Mouse (Mus musculus) naive thymus-derived CD4-positive, alpha-beta T cell, adult 2 months (primary cell): ENCODE measurements around the gene Gm10447.
"Not testable (repeated sequence)": the region's sequence is repeated elsewhere in the genome, so short reads cannot be mapped to it uniquely, and the experiment has no call there.

Source experiments
- DNase-seq: peaks from one replicate; pipeline ENCODE4 v3.0.0-alpha.2; 2011; ENCODE audit warnings: low read depth

The Gm10447 gene

GRCm38 (mm10) chr11:53443861-53444260, 13.0 kb downstream of the Gm10447 start:
- DNase-seq, result peak; percentile 55

GRCm38 (mm10) chr11:53441921-53442320, 15.0 kb downstream of the Gm10447 start:
- peak; percentile 66 for DNase-seq

- DNase-seq, result no peak
Measured at GRCm38 (mm10) chr11:53436338-53436737, 20.6 kb downstream of the Gm10447 start.

GRCm38 (mm10) chr11:53435504-53435903, 21.4 kb downstream of the Gm10447 start:
- DNase-seq, result no peak

- DNase-seq, result no peak
Measured at GRCm38 (mm10) chr11:53433057-53433456, 23.9 kb downstream of the Gm10447 start.

- no peak for DNase-seq
Measured at GRCm38 (mm10) chr11:53431347-53432056, 25.4 kb downstream of the Gm10447 start.

GRCm38 (mm10) chr11:53430670-53431346, 26.1 kb downstream of the Gm10447 start, which contains the start of the genes Uqcrq and Gdf9:
Gene Uqcrq (minus strand): TSS chr11:53430831.
Gene Gdf9 (plus strand): TSS chr11:53431023.
- peak; percentile 99 for DNase-seq

- no peak for DNase-seq
Measured at GRCm38 (mm10) chr11:53430300-53430669, 26.6 kb downstream of the Gm10447 start.

GRCm38 (mm10) chr11:53429182-53429581, 27.7 kb downstream of the Gm10447 start:
- no peak for DNase-seq

- no peak for DNase-seq
Measured at GRCm38 (mm10) chr11:53428716-53429057, 28.2 kb downstream of the Gm10447 start.

GRCm38 (mm10) chr11:53427993-53428715, 28.8 kb downstream of the Gm10447 start:
- DNase-seq, result no peak

- DNase-seq, result not testable (repeated sequence)
Measured at GRCm38 (mm10) chr11:53426914-53427313, 30.0 kb downstream of the Gm10447 start.

GRCm38 (mm10) chr11:53425711-53426255, 31.1 kb downstream of the Gm10447 start:
- DNase-seq, result no peak

GRCm38 (mm10) chr11:53425251-53425650, 31.7 kb downstream of the Gm10447 start:
- no peak for DNase-seq

GRCm38 (mm10) chr11:53424826-53425225, 32.1 kb downstream of the Gm10447 start:
- no peak for DNase-seq

- no peak for DNase-seq
Measured at GRCm38 (mm10) chr11:53423036-53423435, 33.9 kb downstream of the Gm10447 start, which contains the start of gene Leap2. Gene Leap2 (minus strand): TSS chr11:53423170.

- no peak for DNase-seq
Measured at GRCm38 (mm10) chr11:53418048-53418447, 38.9 kb downstream of the Gm10447 start.

GRCm38 (mm10) chr11:53413871-53414270, 43.0 kb downstream of the Gm10447 start:
- no peak for DNase-seq

GRCm38 (mm10) chr11:53411738-53412137, 45.2 kb downstream of the Gm10447 start:
- peak; percentile 37 for DNase-seq
